Mouse (Mus musculus): ENCODE measurements around the gene Adgrg3. TPM values are rescaled to one million over a fixed set of nuclear protein-coding genes. Genes with fewer than 3 reads are reported as not detected.

Gene Adgrg3
- total RNA-seq, 2 experiments from 2014 or later = 2.0 to 3.4 TPM

DNA sequence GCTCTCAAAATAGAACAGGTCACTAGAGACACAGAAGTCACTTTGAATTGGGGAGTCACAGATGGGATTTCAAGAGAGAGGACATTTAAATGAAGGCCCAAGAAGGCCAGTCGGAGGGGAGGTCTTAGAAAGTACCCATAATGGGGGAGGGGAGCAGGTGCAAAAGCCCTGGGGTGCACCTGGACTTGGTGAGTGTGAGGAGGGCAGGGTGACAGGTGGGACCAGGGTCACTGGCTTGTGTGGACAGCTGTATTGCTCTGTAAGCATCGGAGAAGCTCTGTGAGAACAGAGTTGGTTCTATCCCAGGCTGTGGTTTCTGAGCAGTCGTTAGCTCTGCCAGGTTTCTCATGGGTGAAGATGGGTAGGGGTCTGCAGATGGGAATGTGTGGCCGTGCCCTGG lies 25.5 kb upstream of the Adgrg3 start:
- no peak for DNase-seq

DNA sequence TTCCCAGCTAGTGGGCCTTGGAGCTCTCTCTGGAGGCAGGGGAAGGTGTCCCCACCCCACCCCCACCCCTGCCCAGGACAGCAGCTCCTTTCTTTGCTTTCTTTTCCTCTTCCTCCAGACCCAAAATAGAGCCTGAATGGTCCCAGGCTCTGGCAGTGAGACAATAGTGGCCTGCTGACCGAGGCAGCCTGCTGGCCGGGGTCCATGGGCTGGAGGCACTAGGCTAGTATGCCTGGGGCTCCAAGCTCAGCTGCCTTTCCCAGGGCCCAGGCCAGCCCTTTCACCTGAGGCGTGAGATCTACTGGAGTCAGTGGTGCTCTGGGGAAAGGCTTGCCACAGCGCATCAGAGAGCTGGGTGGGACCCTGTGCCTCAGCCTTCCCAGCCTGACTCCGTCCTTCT lies 25.0 kb upstream of the Adgrg3 start:
- DNase-seq = peak; percentile 73 to 83
- intact Hi-C loops (cut with DNase I) = no loop called here

More for the DNA sequence above, 25.5 kb upstream of the Adgrg3 start:
- intact Hi-C loops (cut with DNase I) = no loop called here

DNA sequence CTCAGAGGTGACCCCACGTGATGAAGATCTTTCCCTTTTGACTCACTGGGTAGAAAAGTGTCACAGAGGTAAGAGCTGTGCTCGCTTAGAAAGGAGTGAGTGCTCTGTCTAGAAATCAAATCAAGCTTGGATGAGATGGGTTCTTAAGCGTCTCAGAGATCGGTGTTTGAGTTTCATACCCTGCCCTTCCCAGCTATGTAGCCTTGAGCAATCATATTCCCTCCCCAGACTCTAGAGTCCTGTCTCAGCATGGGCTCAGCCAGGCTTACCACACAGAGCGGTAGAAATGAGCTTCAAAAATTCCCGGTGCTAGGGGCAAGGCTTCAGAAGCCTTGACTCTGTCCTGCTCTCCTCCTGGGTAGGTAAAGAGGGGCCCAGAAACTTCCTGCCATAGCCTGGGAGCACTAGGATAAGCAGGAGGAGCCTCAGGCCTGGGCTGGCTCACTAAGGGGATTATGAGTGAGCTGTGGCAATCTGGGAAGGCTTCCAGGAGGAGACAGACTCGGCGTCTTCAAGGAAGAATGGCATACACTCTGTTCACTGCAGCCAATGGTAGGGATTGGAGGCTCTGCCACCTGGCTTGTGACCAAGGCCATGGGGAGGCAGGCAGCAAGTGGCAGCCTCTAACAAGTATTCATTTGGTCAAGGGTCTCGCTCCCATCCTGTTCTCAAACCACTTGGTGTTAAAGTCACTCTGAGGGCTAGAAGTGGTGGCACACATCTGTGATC lies 24.3 kb upstream of the Adgrg3 start:
- DNase-seq = no peak
- intact Hi-C loops (cut with DNase I) = no loop called here

DNA sequence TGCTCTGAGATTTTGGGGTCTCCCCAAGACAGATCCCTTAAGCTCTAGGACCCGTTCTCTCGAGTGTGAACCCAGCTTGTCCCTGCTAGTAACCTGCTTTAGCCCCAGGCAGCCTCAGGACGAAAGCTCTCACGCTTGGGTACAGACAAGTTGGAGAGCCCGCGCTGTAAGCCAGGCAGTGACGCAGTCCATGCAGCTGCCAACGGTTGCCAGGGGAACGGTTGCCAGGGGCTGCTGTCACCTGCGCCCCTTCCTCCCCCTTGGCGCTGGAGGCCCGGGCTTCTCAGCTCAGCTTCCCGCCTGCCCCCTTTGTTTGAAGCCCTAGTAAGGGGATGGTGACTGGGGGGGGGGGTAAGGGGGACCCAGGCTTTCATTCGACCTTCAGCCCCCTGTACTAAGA lies 23.5 kb upstream of the Adgrg3 start:
- DNase-seq = peak; percentile 74 to 75
- intact Hi-C loops (cut with DNase I) = no loop called here

DNA sequence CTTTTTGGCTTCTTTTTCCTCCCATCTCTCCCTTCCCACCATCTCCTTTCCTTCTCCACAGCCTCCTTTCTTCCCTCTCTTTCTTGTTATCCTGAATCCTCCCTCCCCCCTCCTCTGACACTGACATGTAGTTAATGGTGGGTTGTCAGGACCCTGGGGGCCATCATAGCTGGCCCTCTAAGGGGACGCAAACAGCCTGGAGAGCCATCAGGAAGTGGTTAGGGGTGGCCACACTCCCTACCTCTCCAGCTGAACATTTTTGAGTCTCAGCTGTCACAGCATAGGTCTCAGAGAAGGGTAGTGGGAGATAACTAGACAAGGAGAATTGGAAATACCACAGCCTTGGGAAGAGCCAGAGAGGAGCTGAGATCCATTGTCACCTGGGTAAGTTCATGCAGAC lies 23.0 kb upstream of the Adgrg3 start:
- intact Hi-C loops (cut with DNase I) = no loop called here
- DNase-seq = no peak

DNA sequence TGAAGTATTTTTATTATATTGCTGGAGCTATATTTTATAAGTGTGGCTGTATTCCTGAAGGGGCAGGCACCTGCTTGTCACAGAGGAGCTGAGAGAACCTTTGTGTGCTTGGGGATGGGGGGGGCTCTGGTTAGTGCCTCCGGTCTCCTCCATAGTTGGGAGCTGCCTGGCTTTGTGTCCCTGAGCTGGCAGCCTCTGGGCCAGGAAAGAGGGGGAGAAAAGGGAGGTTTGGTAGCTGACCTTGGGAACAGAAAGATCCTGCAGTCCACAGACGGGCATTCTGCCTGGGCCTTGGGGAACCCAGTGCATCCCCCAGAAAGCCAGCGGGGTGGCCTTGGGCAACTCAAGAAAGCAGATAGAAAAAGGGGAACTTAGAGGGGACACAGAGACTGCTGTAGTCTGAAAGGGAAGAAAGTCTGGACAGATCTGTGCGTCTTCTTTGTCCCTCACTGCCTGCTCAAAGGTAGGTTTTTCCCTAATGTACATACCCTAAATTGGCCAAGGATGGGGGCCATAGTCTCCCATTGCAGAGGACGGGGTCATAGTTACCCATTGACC lies 22.1 kb upstream of the Adgrg3 start:
- no peak for DNase-seq
- intact Hi-C loops (cut with DNase I) = no loop called here

DNA sequence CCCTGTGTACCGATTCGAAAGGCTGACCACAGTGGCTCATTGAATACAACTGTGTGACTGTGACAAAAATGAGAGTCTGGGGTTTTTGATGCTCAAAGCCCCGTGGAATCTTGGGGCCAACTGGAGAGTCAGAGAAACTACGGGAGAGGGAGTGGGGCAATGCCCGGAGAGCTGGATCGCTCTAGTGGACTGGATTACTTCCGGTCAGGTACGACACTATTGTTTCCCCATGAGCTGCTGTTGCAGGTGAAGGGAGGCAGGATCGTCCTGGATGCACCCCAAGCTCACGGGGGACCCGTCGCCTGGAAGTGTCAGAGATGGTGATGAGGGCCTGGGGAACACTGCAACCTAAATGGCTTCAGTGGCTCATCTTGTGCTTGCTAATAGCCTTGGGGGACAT lies 21.5 kb upstream of the Adgrg3 start:
- no peak for DNase-seq
- intact Hi-C loops (cut with DNase I) = no loop called here

DNA sequence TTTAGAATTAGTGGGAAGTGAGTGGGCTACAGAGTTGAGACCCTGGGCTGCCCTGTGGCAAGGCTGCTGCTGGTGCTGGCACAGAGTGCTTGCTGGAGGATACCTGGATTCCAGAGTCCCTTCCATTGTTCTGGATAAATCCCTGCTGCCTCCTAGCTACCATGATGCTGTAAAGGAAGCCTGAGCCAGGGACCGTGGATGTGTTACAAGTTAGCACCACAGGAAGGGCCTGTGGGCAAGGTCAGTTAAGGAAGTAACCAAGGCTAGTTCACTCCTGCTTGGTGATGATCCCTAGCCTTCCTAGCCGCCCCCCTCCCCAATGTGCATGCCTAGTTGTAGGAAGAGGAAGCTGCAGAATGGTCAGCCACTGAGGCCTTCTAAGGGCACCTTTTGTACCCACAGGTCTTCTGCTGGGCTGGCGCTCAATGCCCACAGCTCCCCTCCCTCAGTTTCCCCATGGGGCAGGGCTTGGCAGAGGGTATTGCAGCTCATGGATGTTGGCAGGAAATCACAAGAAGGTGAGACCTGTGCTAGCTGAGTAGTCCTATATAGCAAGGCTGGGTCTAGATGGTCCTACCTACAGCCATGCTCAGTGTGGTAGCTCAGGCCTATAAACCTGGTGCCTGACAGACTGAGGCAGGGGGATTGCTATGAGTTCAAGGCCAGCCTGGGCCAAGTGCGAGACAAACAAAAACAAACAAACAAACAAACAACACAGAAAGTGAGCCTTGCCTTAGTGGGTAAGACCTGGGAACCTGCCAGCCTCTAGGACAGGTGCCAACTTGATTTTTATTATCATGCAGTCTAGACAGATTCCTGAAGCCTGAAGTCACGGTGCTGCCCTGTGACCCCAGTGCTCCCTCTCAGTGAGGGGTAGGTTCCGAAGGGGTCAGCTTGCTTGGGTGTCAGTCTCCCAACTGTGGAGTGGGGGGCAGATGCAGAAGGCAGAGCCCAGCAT lies 20.3 kb upstream of the Adgrg3 start:
- DNase-seq = no peak
- intact Hi-C loops (cut with DNase I) = no loop called here

DNA sequence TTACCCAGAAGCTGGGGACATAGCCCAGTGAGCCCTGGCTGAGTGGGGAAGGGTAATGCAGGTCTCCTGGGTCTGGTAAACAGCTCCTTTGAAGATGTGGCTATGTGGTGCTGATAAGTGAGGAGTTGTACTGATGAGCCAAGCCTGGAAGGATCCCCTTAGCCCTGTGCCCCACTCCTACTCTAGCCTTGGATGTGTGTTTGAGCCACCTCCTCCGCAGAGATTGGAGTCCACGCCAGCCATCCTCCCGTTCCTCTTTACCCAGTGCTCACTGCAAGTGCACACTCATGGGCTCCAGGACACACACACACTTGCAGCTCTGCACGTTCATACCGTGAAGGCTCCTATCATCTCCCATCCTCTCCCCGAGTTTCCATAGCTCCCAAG lies 19.6 kb upstream of the Adgrg3 start:
- intact Hi-C loops (cut with DNase I) = no loop called here

DNA sequence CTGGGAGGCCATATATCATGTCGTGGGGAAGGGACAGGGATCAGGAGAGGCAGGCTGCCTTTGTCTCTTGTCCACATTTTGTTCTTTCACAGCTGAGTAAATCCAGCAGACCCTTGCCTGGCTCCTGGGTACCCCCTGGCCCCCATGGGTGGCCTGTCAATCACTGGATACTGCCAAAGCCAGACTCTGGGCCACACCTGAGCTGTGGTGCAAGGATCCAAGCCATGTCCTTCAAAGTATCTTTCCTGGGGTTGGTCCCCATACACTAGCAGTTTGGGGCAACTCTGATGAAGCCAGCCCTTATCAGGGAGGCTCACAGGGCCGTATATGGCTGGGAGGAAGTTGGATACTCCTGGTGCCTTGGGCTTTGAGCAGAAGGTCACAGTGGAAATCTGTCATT lies 19.1 kb upstream of the Adgrg3 start:
- no peak for DNase-seq
- intact Hi-C loops (cut with DNase I) = no loop called here

More for the DNA sequence above, 19.6 kb upstream of the Adgrg3 start:
- no peak for DNase-seq

DNA sequence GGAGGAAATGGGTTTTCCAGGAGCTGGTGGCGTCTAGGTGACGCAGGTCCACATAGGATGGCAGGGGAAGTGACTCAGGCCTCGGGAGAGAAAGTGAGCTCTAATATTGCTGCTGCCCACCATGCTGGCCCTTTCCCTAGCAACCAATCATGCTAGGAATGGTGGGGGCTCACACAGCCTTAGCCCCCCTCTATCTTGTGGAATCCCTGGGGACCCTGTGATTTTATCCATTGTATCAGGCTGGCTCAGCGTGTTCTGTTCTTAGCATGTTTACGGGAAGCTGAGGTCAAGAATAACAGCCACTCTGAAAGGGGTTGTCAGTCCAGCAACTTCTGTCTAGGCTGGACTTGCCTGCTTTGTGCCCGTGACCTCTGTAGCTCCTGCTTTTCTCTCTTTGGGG lies 18.5 kb upstream of the Adgrg3 start:
- DNase-seq = peak; percentile 50 to 55
- intact Hi-C loops (cut with DNase I) = no loop called here

DNA sequence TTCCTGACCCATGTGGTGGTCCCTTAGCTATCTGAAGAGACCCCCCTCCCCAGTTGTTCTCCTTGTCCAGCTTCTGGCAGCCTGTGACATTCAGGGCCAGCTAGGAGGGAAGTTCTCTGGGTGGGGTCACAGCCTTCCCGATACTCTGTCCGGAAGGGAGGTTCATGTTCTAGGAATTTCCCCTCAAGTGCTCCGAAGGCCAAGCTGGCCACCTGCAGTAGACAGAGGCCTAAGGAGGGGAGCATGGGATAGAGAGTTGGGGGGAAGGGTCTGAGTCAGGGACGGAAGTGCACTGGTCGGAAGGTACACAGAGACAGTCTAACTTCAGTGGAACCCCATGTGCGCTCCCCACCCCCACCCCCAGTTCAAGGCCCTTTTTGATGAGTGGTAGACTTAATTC lies 17.5 kb upstream of the Adgrg3 start:
- peak in 1 of 2 experiments; percentile 38 for DNase-seq
- intact Hi-C loops (cut with DNase I) = loop anchor here (5.0 kb wide), 1 partner anchor 202 kb away; the partner anchor contains the start of gene Kifc3

DNA sequence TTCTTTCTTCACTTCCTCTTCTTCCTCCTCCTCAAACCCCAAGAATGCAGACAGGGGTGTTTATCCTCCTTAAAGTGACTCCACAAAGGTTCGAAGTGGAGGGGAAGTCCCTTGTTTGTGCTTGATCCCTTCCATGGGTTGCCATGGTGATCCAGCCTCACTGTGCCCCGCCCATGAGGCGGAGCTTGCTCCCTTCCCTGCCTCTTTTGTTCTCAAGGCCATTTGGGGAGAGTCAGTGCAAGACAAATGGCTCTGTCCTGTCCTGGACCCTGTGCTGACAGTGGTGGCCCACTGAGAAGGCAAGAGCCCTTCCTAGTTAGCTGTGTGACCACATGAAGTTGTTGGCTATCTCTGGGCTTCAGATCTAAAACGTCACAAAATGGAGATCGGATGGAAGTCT lies 16.8 kb upstream of the Adgrg3 start:
- peak; percentile 62 to 64 for DNase-seq
- intact Hi-C loops (cut with DNase I) = loop anchor here (1.0 to 5.0 kb wide), 2 partner anchors 50 to 202 kb away; partner anchors contain the start of gene Kifc3

DNA sequence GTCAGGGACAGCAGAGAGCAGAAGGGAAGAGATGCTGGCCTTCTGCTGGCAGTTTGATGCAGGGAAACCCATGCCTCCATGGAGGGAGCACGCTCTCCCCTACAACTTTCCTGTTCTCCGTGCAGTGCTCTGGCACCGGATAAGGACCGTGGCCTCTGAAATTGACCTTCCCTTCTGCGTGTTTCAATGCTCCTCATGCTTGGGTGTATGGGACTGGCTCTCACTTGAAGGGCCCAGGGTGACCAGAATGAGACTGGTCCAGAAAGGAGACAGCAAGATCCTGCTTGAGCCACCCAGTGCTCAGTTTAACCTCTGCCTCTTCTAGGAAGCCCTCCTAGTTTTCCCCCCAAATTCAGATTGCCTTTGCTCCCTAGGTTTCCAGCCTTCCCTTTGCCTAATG lies 16.3 kb upstream of the Adgrg3 start:
- intact Hi-C loops (cut with DNase I) = loop anchor here (1.0 to 5.0 kb wide), 2 partner anchors 51 to 201 kb away; partner anchors contain the start of gene Kifc3
- no peak for DNase-seq

DNA sequence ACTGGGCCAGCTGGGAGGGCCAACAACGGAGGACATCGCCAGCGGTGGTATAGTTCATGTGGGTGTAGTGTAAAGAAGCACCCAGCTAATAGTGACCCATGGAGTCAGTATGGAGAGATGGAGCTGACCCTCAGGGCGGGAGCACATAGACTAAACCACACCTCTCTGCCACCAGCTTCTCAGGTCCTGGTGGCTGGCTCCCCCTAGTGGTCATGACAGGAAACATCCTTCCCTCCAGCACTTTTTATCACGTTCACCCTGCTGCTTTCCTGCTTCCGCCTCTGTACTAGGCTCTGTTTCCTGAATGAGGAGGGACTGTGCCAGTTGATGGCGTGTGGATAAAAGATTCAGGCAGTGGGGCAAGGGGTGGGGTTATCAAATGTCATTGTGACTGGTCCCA lies 15.8 kb upstream of the Adgrg3 start:
- intact Hi-C loops (cut with DNase I) = loop anchor here (1.0 to 5.0 kb wide), 2 partner anchors 51 to 201 kb away; partner anchors contain the start of gene Kifc3

DNA sequence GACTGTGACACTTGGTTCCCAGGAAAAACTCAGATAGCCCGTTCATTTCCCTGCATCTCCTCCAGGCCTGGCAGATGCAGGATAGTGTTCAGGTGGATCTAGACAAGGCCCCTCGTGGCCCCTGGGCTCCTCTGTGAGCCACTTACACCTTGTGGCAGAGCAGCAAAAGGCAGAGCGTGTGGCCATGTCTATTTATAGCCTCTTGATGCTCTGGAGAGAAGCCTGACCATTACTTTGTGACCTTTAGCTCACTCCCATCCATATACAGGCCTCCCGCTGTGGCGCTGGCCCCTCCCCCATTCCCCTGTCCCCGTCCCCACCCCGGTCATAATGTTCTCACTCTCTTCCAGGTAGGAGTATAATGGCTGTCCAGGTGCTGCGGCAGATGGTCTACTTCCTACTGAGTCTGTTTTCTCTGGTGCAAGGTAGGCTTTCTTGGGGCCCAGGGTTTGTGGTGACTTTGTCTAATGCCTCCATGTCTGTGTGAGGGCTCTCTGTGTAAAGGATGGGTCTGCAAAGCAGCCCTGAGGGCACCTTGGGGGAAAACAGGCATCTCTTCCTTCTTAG lies 15.3 kb upstream of the Adgrg3 start:
- intact Hi-C loops (cut with DNase I) = loop anchor here (5.0 kb wide), 1 partner anchor 200 kb away; the partner anchor contains the start of gene Kifc3
- peak in 1 of 2 experiments; percentile 42 for DNase-seq

More for the DNA sequence above, 15.8 kb upstream of the Adgrg3 start:
- peak; percentile 88 to 91 for DNase-seq

DNA sequence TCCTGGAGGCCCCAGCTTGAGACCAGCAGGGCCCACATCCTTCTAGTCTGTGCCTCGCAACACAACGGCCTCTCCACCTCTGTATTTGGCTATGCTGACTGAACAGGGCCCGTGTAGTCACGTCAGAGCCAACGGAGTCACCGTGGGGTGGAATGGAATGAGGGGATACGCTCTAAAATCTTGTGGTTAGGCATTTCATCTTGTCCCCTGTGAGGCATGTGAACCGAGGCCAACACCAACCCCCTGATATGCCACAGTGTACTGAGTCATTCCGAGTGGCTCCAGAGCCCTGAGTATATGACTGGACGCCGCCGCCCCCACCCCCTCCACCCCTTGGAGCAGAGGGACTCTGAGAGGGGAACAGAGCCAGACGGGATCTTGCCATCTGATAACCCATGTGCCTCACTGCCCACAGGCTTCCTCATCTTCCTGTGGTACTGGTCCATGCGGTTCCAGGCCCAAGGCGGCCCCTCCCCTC lies 5.0 kb upstream of the Adgrg3 start:
- intact Hi-C loops (cut with DNase I) = no loop called here
- no peak for DNase-seq

DNA sequence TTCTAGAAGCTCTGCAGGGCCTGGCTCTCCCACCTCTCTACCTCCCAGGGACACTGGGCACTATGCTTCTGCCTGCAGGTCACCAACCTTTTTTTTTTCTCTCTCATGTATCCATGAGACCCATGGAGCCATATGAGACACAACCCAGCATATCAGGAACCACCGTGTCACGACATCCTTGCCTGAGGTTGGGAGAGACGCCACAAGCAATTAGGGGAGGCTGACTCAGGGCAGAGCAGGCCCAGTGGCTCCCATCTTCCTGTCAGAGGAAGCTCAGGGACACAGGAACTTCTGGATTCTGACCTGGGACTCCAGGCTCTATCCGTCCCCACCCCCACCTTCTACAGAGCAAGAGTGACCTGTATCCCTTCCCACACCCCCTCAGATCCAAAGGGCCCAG lies 1.6 kb upstream of the Adgrg3 start:
- DNase-seq = no peak
- intact Hi-C loops (cut with DNase I) = no loop called here

DNA sequence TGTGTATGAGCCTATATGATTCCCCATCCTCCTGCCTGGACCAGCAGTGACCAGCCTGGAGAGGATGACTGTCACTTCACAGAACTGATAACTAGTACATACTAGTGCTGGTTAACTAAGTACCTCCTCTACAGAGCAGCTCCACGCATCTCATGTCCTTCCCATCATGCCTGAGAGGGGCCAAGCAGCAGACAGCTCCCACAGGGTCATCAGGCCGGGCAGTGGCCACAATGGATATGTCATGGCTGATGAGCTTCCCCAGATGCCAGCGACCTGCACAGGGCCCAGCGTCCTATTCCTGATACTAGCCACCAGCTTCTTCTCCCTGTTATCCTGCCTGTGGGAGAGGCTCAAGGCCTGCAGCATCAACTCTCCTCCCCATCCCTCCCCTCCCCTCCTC lies 808 bp upstream of the Adgrg3 start:
- intact Hi-C loops (cut with DNase I) = no loop called here

DNA sequence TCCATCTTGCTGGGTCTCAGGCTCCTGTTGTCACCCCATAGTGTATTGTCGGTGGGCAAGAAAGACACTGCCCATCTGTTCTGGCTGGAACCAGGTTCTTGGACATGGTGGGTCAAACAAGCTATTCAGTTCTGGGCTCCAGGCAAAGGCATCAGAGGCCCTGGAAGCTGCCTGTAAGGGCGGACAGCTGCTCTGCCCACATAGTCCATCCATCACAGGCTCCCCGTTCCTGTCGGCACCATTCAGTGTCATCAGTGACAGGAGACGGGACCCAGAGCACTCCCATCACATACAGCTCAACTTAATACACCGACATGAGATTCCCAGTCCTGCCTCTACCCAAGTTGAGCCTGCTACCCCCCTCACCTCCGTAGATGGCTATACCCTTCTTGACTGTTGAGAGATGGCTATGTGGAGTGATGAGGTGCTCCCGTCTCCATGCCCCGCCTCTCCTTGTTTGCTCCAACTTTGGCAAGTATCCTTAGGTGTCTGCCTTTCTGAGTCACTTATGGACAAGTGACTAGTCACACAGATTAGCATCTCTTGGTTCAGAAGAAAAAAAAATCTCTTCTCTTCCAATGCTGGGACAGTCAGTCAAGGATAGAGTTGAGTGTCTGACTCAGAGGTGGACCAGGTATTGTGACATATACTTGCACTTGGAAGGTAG lies 610 bp downstream of the Adgrg3 start:
- DNase-seq = no peak
- intact Hi-C loops (cut with DNase I) = no loop called here

More for the DNA sequence above, 808 bp upstream of the Adgrg3 start:
- no peak for DNase-seq

Data from heart, postnatal 10 days (tissue).